Mouse (Mus musculus) ovary, postnatal 10 days (tissue): ENCODE data around the gene Olfr1209.

ENCODE experiments used
- DNase-seq: peaks from one replicate; pipeline ENCODE4 v3.0.0; 2022; ENCODE audit warnings: low spot score

Gene Olfr1209

GRCm38 (mm10) chr2:88915057-88915456 is at the start of gene Olfr1209:
Gene Olfr1209 (minus strand): TSS chr2:88915157.
- no peak for DNase-seq

- DNase-seq, result no peak
Measured at GRCm38 (mm10) chr2:88953669-88954068, 38.7 kb upstream of the Olfr1209 start, which contains the start of gene Olfr1212. Gene Olfr1212 (plus strand): TSS chr2:88953969.

GRCm38 (mm10) chr2:88938011-88938410 is 23.1 kb upstream of the Olfr1209 start, which contains the start of gene Olfr1211:
Gene Olfr1211 (minus strand): TSS chr2:88938111.
- DNase-seq, result no peak

- DNase-seq, result no peak
Measured at GRCm38 (mm10) chr2:88902211-88902610, 12.7 kb downstream of the Olfr1209 start, which contains the start of gene Olfr1208. Gene Olfr1208 (minus strand): TSS chr2:88902311.

- no peak for DNase-seq
Measured at GRCm38 (mm10) chr2:88862931-88863330, 52.0 kb downstream of the Olfr1209 start, which contains the start of gene Olfr1206. Gene Olfr1206 (plus strand): TSS chr2:88863231.
